Mouse (Mus musculus) hindbrain, embryonic 13.5 days (tissue): ENCODE data around the gene Tepp. TPM values are rescaled to one million over a fixed set of nuclear protein-coding genes. Genes with fewer than 3 reads are reported as not detected.

Source experiments
- ATAC-seq: fragments of 200-750 bp; cut with Nextera tagmentation; 2 replicates; pipeline ENCODE4 v1.8.0; 2017; ENCODE audit warnings: moderate TSS enrichment; ENCODE audit not compliant: low FRiP score
- H3K27ac ChIP-seq: fragments of 300-500 bp; sonication (generic); 2 replicates; pipeline ENCODE4 v1.5.1; 2015; ENCODE audit warnings: inconsistent platforms, mild to moderate bottlenecking, moderate library complexity
- H3K27me3 ChIP-seq: fragments of 300-500 bp; sonication (generic); 2 replicates; pipeline ENCODE4 v1.6.1; 2015; ENCODE audit warnings: mild to moderate bottlenecking, inconsistent platforms
- H3K36me3 ChIP-seq: fragments of 300-500 bp; sonication (generic); 2 replicates; pipeline ENCODE4 v1.6.1; 2015; ENCODE audit warnings: mild to moderate bottlenecking, inconsistent platforms
- H3K4me1 ChIP-seq: fragments of 300-500 bp; sonication (generic); replicated peaks from 2 replicates; pipeline ENCODE4 v1.6.1; 2015; ENCODE audit warnings: inconsistent platforms
- H3K4me2 ChIP-seq: fragments of 300-500 bp; sonication (generic); 2 replicates; pipeline ENCODE4 v1.6.1; 2015; ENCODE audit warnings: inconsistent platforms, mild to moderate bottlenecking, moderate library complexity
- H3K4me3 ChIP-seq: fragments of 300-500 bp; sonication (generic); 2 replicates; pipeline ENCODE4 v1.5.1; 2015; ENCODE audit warnings: mild to moderate bottlenecking, inconsistent platforms
- H3K9ac ChIP-seq: fragments of 300-500 bp; sonication (generic); 2 replicates; pipeline ENCODE4 v1.6.1; 2015; ENCODE audit warnings: mild to moderate bottlenecking, inconsistent platforms
- H3K9me3 ChIP-seq: fragments of 300-500 bp; sonication (generic); 2 replicates; pipeline ENCODE4 v1.6.1; 2016; ENCODE audit warnings: inconsistent platforms
- WGBS: fragments of 180-500 bp; shearing (Covaris S2); methylation state at CpG from one replicate; pipeline ENCODE4 v1.1.7; 2015; 5-methylcytosine and 5-hydroxymethylcytosine counted together
- polyA plus RNA-seq: library from polyadenylated mRNA; unstranded; fragments of >200 nt; fragmentation: Nextera tagmentation; extraction: Ambion mirVana; gene quantifications from 2 replicates; pipeline ENCODE4 v1.2.1, GENCODE M21; 2015

Gene Tepp
- polyA plus RNA-seq, 1 experiment from 2014 or later, result 2.1 TPM

DNA sequence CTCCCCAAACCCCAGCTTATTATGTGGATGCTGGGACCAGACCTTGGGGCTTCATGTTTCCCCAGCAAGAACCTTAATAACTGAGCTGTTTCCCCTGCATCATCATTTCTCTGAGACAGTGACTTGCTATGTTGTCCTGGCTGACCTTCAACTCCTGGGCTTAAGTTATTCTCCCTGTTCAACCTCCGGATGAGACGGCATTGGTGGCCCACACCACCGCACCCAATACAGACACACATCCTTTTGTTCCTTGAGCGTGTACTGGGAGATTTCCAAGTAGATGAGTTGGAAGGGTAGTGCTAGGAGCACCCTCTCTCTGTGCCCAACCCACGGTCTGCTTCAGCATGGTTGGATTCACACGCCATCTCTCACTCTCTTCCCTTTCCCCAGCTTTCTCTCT, 3.5 kb downstream of the Tepp start:
- 93% methylated on average over 6 of the region's 6 CpGs for WGBS
- ATAC-seq, result no peak

GRCm38 (mm10) chr8:95314707-95315106, 4.3 kb downstream of the Tepp start:
- 73% methylated on average over 2 of the region's 2 CpGs for WGBS
- Histone ChIP-seq H3K4me3 (no peak overlapping the region), H3K4me2 (no peak overlapping the region), H3K36me3 (no peaks in the 10 kb centered on the region), H3K27ac (no peak overlapping the region), H3K4me1 (peaks cover 16% of the 10 kb centered on the region), H3K9ac (no peak overlapping the region), H3K9me3 (no peaks in the 10 kb centered on the region), H3K27me3 (peaks cover 6% of the 10 kb centered on the region)
- ATAC-seq, result no peak

More for the DNA sequence above, 3.5 kb downstream of the Tepp start:
- H3K36me3 ChIP-seq, result no peaks in the 10 kb centered on the region
- no peak overlapping the region for H3K27ac ChIP-seq
- H3K4me2 ChIP-seq, result no peak overlapping the region
- peaks cover 16% of the 10 kb centered on the region for H3K4me1 ChIP-seq
- H3K9ac ChIP-seq, result no peak overlapping the region
- peaks cover 4% of the 10 kb centered on the region; the same call in 1 of the 2 replicates for H3K27me3 ChIP-seq
- H3K9me3 ChIP-seq, result no peaks in the 10 kb centered on the region
- no peak overlapping the region for H3K4me3 ChIP-seq

DNA sequence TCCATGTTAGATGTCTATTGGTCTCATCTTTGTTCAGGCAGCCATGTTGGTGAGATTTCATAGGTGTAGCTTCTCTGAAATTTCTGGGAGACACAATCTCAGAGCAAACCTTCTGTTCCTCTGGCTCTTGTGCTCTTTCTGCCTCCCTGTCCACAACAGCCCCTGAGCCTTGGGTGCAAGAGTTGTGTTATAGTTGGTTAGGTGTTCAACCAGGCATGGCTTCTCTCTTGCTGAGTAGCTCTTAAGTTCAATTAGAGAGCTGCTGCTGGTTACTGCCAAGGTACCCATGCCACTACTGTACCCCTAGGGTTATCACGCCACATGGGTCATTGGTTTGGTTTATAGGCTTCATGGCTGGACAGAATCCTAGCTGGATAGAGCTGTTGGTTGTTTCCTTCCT, 5.0 kb downstream of the Tepp start:
- no peak overlapping the region for H3K9ac ChIP-seq
- no peaks in the 10 kb centered on the region for H3K9me3 ChIP-seq
- peaks cover 11% of the 10 kb centered on the region for H3K27me3 ChIP-seq
- H3K36me3 ChIP-seq, result no peaks in the 10 kb centered on the region
- no peak overlapping the region for H3K4me2 ChIP-seq
- H3K4me3 ChIP-seq, result no peak overlapping the region
- H3K4me1 ChIP-seq, result peaks cover 19% of the 10 kb centered on the region
- no peak overlapping the region for H3K27ac ChIP-seq
- no peak for ATAC-seq
- 92% methylated on average over 1 of the region's 1 CpGs for WGBS

- Histone ChIP-seq H3K27ac (no peak overlapping the region), H3K4me3 (peak overlapping the region; percentile 41), H3K9me3 (no peaks in the 10 kb centered on the region), H3K9ac (peak overlapping the region; percentile 68), H3K4me1 (peaks cover 28% of the 10 kb centered on the region), H3K27me3 (peaks cover 18% of the 10 kb centered on the region), H3K36me3 (peaks cover 20% of the 10 kb centered on the region), H3K4me2 (peak overlapping the region; percentile 76)
- peak; percentile 72 for ATAC-seq
- 3% methylated on average over 41 of the region's 41 CpGs for WGBS
Measured at GRCm38 (mm10) chr8:95320224-95321139, 10.1 kb downstream of the Tepp start.

DNA sequence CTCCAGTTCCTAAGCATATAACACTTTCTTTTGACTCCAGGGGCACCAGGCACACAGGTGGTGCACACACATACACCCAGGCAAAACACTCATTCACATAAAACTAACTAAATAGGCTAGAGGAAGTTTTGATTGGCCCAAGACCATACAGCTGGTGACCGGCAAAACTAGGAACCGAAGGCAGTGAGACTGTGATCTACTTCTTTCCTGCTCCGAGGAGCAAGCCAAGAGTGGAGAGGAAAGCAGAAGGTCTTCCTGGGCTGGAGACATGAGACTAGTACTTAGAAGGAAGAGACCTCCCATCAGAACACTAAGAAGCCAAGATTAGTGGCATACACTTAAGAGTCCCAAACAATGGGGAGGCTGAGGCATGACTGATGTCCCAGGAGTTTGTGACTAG, 12.8 kb downstream of the Tepp start:
- WGBS, result 86% methylated on average over 3 of the region's 3 CpGs
- Histone ChIP-seq H3K27me3 (peaks cover 18% of the 10 kb centered on the region), H3K4me2 (no peak overlapping the region), H3K4me3 (no peak overlapping the region), H3K36me3 (peaks cover 47% of the 10 kb centered on the region), H3K4me1 (peaks cover 53% of the 10 kb centered on the region), H3K27ac (no peak overlapping the region), H3K9me3 (no peaks in the 10 kb centered on the region), H3K9ac (no peak overlapping the region)
- no peak for ATAC-seq

GRCm38 (mm10) chr8:95324646-95325045, 14.3 kb downstream of the Tepp start:
- no peak overlapping the region for H3K4me2 ChIP-seq
- WGBS, result 33% methylated on average over 5 of the region's 5 CpGs
- 0 out of 2 replicates have a peak overlapping the region, but pooled peaks have one; percentile 42 for H3K27ac ChIP-seq
- H3K4me3 ChIP-seq, result no peak overlapping the region
- peaks cover 63% of the 10 kb centered on the region for H3K4me1 ChIP-seq
- no peak for ATAC-seq
- peaks cover 62% of the 10 kb centered on the region for H3K36me3 ChIP-seq
- no peaks in the 10 kb centered on the region for H3K9me3 ChIP-seq
- H3K9ac ChIP-seq, result no peak overlapping the region
- H3K27me3 ChIP-seq, result peaks cover 13% of the 10 kb centered on the region

DNA sequence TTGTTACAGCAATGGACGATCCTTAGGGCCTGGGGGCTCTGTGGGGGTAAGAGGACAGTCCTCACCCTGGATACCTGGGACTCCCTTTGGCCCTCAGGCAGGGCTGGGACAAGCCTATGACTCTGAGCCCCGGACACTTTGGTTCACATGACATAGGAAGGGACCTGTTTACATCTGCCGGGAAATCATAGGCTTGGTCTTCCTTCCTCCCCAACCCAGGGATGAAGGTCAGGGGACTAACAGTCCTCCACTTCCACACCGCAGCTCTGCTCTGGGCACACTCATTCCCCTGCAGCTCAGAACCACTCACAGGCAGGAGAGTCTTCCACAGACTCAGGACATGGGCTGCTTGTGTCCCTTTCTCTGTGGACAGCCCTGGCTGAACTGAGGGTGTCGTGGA, 16.5 kb downstream of the Tepp start:
- Histone ChIP-seq H3K9ac (peak overlapping the region; percentile 20; the same call in 1 of the 2 replicates), H3K9me3 (no peaks in the 10 kb centered on the region), H3K36me3 (peaks cover 64% of the 10 kb centered on the region), H3K27ac (no peak overlapping the region; the same call in 1 of the 2 replicates), H3K4me2 (no peak overlapping the region), H3K4me1 (peaks cover 61% of the 10 kb centered on the region), H3K27me3 (no peaks in the 10 kb centered on the region), H3K4me3 (no peak overlapping the region)
- WGBS, result 94% methylated on average over 5 of the region's 5 CpGs
- ATAC-seq, result no peak

- H3K4me2 ChIP-seq, result no peak overlapping the region
- no peaks in the 10 kb centered on the region for H3K27me3 ChIP-seq
- WGBS, result 87% methylated on average over 45 of the region's 46 CpGs
- no peaks in the 10 kb centered on the region for H3K9me3 ChIP-seq
- 0 out of 2 replicates have a peak overlapping the region, but pooled peaks have one; percentile 8 for H3K9ac ChIP-seq
- H3K4me1 ChIP-seq, result peaks cover 67% of the 10 kb centered on the region
- peaks cover 64% of the 10 kb centered on the region for H3K36me3 ChIP-seq
- H3K27ac ChIP-seq, result no peak overlapping the region
- H3K4me3 ChIP-seq, result no peak overlapping the region
- ATAC-seq, result no peak
Measured at GRCm38 (mm10) chr8:95327866-95328465, 17.6 kb downstream of the Tepp start.

- H3K27ac ChIP-seq, result peak overlapping the region; percentile 97; the same call in 1 of the 2 replicates
Measured at GRCm38 (mm10) chr8:95330367-95330766, 20.0 kb downstream of the Tepp start.

GRCm38 (mm10) chr8:95331156-95331719, 20.9 kb downstream of the Tepp start:
- under 1% methylated on average over 38 of the region's 38 CpGs for WGBS
- peaks cover 53% of the 10 kb centered on the region for H3K4me1 ChIP-seq
- no peaks in the 10 kb centered on the region for H3K9me3 ChIP-seq
- H3K4me3 ChIP-seq, result peak overlapping the region; percentile 85
- no peaks in the 10 kb centered on the region for H3K27me3 ChIP-seq
- ATAC-seq, result peak; percentile 47
- H3K9ac ChIP-seq, result peak overlapping the region; percentile 99
- peak overlapping the region; percentile 97 for H3K27ac ChIP-seq
- H3K36me3 ChIP-seq, result peaks cover 44% of the 10 kb centered on the region
- peak overlapping the region; percentile 74 for H3K4me2 ChIP-seq

More at GRCm38 (mm10) chr8:95330367-95330766, 20.0 kb downstream of the Tepp start:
- no peaks in the 10 kb centered on the region for H3K27me3 ChIP-seq
- 86% methylated on average over 1 of the region's 1 CpGs for WGBS
- H3K9me3 ChIP-seq, result no peaks in the 10 kb centered on the region
- peaks cover 53% of the 10 kb centered on the region for H3K36me3 ChIP-seq
- H3K9ac ChIP-seq, result peak overlapping the region; percentile 99
- peak overlapping the region; percentile 74 for H3K4me2 ChIP-seq
- peak overlapping the region; percentile 85 for H3K4me3 ChIP-seq
- peaks cover 60% of the 10 kb centered on the region for H3K4me1 ChIP-seq
- ATAC-seq, result no peak

- under 1% methylated on average over 78 of the region's 80 CpGs for WGBS
- H3K27ac ChIP-seq, result peak within 1 kb of the TSS; percentile 97
- peak within 1 kb of the TSS; percentile 85 for H3K4me3 ChIP-seq
- peak within 1 kb of the TSS; percentile 99 for H3K9ac ChIP-seq
- ATAC-seq, result peak; percentile 92
- no peaks in the 10 kb centered on the region for H3K9me3 ChIP-seq
- H3K36me3 ChIP-seq, result peaks cover 37% of the 10 kb centered on the region
- peak within 1 kb of the TSS; percentile 74 for H3K4me2 ChIP-seq
- H3K27me3 ChIP-seq, result no peaks in the 10 kb centered on the region
- H3K4me1 ChIP-seq, result peaks cover 47% of the 10 kb centered on the region
Measured at GRCm38 (mm10) chr8:95331720-95332436, 21.5 kb downstream of the Tepp start, which contains the start of the genes Zfp319 and Usb1. Gene Zfp319 (minus strand): TSS chr8:95331950. Gene Usb1 (plus strand): TSS chr8:95332284.
